Mouse (Mus musculus): ENCODE measurements at regions not wholly inside any gene's neighbourhood (a gene's known extent, or its start where the extent isn't known, plus 50 kb on each side); places are given as distances from the start of the nearest gene placed in this dataset.
A peak's percentile ranks its signal among the peaks of the same experiment; 100 is the strongest.

DNA sequence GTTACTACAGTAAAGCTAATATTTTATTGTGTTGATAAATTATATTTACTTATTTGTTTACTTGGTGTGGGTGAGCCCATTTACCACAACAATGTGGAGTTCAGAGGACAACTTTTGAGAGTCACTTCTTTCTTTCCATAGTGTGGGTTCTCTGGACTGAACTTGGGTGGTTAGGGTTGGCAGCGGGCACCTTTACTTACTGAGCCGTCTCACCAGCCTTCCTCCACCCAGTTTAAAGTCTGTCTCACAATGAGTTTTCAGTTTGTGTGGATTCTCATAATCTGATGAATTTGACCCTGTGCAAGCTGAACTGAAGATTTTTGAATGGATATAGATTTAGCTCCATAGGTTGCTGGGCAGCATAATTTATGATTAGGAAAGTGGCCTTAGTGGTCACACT is 53.5 kb upstream of the Pth start:
- no peak for DNase-seq

DNA sequence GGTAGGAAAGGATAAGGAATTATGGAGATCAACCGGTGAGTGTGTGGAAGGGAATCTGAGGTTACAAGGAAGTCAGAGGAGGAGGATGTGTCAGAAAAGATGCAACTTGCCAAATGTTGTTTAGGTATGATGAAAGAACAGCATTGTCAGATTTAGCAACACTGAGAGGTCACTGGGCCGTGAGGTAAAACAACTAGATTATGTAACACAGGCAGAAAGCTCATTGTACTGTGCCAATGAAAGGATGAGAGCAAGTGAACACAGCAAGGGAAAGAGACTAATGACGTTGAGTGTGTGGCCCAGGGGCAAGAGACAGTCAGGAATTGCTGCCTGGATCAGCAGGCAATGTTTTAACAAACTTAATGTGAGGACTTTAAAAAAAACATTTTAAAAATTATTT is 55.2 kb upstream of the Pth start:
- peak; percentile 41 for DNase-seq

DNA sequence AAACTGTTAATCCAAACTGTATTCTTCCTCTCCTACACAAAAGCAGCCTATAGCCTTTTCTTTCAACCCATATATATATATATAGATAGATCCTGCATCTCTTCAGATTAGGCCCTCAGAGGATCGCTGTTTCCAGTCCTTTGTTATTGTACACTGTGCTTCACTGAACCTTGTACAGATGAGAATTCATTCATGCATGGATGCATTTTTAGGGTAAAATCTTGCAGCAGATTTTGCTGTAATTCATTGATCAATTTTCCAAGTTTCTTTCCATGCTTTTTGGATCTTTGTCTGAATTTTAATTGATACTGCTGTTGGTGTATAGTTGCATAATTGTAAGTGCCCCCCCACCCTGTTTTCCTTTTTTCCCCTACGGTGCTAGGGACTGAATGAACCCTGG is 56.6 kb upstream of the Pth start:
- no peak for DNase-seq

DNA sequence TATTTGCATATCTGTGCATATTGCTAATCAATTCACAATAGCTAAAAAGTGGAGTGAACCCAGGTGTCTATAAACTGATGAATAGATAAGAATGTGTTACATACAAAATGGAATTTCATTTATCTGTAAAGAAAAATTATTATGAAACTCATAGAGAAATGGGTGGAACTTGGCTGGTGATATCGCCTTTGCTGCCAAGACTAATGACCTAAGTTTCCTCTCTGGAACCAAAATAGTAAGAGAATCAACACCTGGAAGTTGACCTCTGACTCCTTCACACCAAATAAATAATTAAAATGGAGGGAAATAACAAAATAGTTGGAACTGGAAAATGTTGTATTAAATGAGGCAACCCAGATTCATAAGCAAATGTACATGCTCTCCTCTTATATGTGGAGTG is 53.2 kb upstream of the Far1 start:
- DNase-seq: peak; percentile 45

DNA sequence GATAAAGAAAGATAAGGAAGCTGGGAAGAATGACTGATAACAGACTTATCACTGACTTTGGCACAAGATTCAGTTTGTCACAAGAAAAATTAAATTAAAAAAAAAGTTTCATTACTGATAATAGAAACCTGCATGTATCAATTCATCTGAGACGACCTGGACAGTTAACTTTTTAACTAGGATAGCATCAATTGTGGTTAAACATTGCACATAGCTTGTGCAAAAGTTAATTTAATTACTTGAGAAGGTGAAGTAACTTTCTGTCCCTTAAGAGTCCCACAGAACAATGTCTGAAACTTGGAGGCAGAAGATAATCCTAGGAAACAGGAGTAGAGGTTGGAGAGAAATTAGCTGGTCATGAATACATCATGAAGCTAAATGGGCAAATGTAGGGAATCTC is 51.3 kb upstream of the Far1 start:
- no peak for DNase-seq

Data from lung, postnatal 36 days (tissue).